Mouse (Mus musculus) liver, embryonic 15.5 days (tissue): Measurements from ENCODE around the gene Eml1. TPM values are rescaled to one million over a fixed set of nuclear protein-coding genes. Genes with fewer than 3 reads are reported as not detected.

Source experiments
- ATAC-seq: fragments of 200-750 bp; cut with Nextera tagmentation; 2 replicates; pipeline ENCODE4 v1.8.0; 2017; ENCODE audit warnings: moderate number of reproducible peaks, mild to moderate bottlenecking, moderate library complexity; ENCODE audit not compliant: insufficient read depth
- H3K27ac ChIP-seq: fragments of 300-500 bp; sonication (generic); replicated peaks from 2 replicates; pipeline ENCODE4 v1.5.1; 2015; ENCODE audit warnings: mild to moderate bottlenecking, inconsistent platforms
- H3K27me3 ChIP-seq: fragments of 300-500 bp; sonication (generic); 2 replicates; pipeline ENCODE4 v1.6.1; 2015; ENCODE audit warnings: mild to moderate bottlenecking, inconsistent platforms
- H3K36me3 ChIP-seq: fragments of 300-500 bp; sonication (generic); replicated peaks from 2 replicates; pipeline ENCODE4 v1.6.1; 2015; ENCODE audit warnings: moderate library complexity, mild to moderate bottlenecking, inconsistent platforms
- H3K4me1 ChIP-seq: fragments of 300-500 bp; sonication (generic); replicated peaks from 2 replicates; pipeline ENCODE4 v1.6.1; 2015; ENCODE audit warnings: inconsistent platforms
- H3K4me2 ChIP-seq: fragments of 300-500 bp; sonication (generic); 2 replicates; pipeline ENCODE4 v1.6.1; 2015; ENCODE audit warnings: moderate library complexity, mild to moderate bottlenecking, inconsistent platforms
- H3K4me3 ChIP-seq: fragments of 300-500 bp; sonication (generic); replicated peaks from 2 replicates; pipeline ENCODE4 v1.5.1; 2015; ENCODE audit warnings: mild to moderate bottlenecking, inconsistent platforms
- H3K9ac ChIP-seq: fragments of 300-500 bp; sonication (generic); 2 replicates; pipeline ENCODE4 v1.6.1; 2015; ENCODE audit warnings: moderate library complexity, mild to moderate bottlenecking, inconsistent platforms
- H3K9me3 ChIP-seq: fragments of 300-500 bp; sonication (generic); replicated peaks from 2 replicates; pipeline ENCODE4 v1.6.1; 2016; ENCODE audit warnings: inconsistent platforms
- WGBS: fragments of 180-500 bp; shearing (Covaris S2); methylation state at CpG from one replicate; pipeline ENCODE4 v1.1.7; 2015; ENCODE audit warnings: mixed read lengths; ENCODE audit not compliant: insufficient replicate concordance; 5-methylcytosine and 5-hydroxymethylcytosine counted together
- polyA plus RNA-seq: library from polyadenylated mRNA; unstranded; fragments of >200 nt; fragmentation: Nextera tagmentation; extraction: Ambion mirVana; gene quantifications from 2 replicates; pipeline ENCODE4 v1.2.1, GENCODE M21; 2015

Eml1 gene
- polyA plus RNA-seq, 1 experiment from 2014 or later = 5.5 TPM

DNA sequence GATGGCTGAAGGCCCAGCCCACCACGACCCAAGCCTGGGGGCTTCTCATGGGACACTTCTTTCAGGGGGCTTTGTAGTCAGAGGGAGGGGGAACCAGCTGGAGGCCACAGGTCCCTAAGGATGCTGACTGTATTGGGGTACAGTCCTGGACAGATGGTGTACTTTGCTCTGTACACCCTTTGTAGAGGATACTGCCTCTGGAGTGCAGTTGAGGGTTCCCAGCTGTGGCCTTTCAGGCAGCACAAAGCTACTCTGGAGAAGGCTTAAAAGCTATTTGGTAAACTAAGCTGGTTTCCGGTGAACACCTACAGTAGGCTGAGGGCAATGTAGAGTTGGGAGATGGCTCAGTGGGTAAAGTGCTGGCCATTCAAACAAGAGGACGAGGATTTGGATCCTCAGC lies 60.2 kb downstream of the Eml1 start:
- no peak overlapping the region for H3K27ac ChIP-seq
- H3K27me3 ChIP-seq = no peaks in the 10 kb centered on the region; the same call in 1 of the 2 replicates
- H3K9me3 ChIP-seq = no peaks in the 10 kb centered on the region
- no peaks in the 10 kb centered on the region for H3K36me3 ChIP-seq
- no peak overlapping the region for H3K4me2 ChIP-seq
- H3K4me1 ChIP-seq = no peaks in the 10 kb centered on the region
- no peak for ATAC-seq
- H3K9ac ChIP-seq = no peak overlapping the region
- WGBS = 51% methylated on average over 3 of the region's 3 CpGs
- H3K4me3 ChIP-seq = no peak overlapping the region

DNA sequence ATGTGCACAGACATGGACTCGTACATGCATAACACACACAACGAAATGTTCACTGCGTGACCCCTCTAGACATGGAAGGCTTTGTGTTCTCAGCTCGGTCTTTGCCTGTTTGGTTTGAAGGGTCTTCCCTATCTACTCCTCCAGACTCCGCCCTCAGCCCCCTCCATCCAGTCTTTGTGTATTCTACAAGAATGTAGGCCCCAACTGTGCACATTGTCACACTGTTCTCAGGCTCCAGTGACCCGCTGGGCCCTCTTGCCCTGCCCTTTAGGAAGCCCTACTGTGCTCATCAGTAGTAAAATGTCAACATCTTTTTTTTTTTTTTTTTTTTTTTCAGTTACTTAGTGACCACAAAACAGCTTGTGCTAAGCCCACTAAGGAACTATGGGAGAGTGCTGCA lies 61.0 kb downstream of the Eml1 start:
- H3K36me3 ChIP-seq = no peaks in the 10 kb centered on the region
- H3K9ac ChIP-seq = no peak overlapping the region
- H3K4me3 ChIP-seq = no peak overlapping the region
- no peak for ATAC-seq
- no peak overlapping the region for H3K27ac ChIP-seq
- no peaks in the 10 kb centered on the region for H3K27me3 ChIP-seq
- no peaks in the 10 kb centered on the region for H3K9me3 ChIP-seq
- H3K4me2 ChIP-seq = no peak overlapping the region
- WGBS = 62% methylated on average over 6 of the region's 6 CpGs
- no peaks in the 10 kb centered on the region for H3K4me1 ChIP-seq

DNA sequence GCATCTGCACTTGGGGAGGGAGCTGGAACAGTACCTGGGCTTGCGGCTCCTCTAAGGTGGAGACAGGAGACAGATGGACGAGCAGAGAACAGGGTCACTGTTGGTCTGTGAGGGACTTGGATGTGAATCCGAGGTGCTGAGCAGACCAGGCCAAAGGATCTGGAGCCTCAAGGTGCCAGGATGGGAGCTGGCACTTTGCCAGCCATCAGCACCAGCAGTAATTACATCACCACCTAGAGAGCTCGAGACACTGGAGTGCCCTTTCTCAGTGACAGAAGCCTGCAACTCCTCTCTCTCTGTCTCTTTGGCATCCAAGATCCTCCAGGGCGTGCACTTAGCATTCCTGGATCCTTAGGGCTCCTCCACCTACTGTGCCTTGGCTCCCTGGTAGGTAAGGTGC lies 61.8 kb downstream of the Eml1 start:
- no peak for ATAC-seq
- no peaks in the 10 kb centered on the region for H3K36me3 ChIP-seq
- no peak overlapping the region for H3K4me3 ChIP-seq
- H3K4me2 ChIP-seq = no peak overlapping the region
- H3K9me3 ChIP-seq = no peaks in the 10 kb centered on the region
- no peaks in the 10 kb centered on the region for H3K4me1 ChIP-seq
- no peaks in the 10 kb centered on the region; the same call in 1 of the 2 replicates for H3K27me3 ChIP-seq
- H3K27ac ChIP-seq = no peak overlapping the region
- WGBS = 55% methylated on average over 5 of the region's 5 CpGs
- H3K9ac ChIP-seq = no peak overlapping the region

DNA sequence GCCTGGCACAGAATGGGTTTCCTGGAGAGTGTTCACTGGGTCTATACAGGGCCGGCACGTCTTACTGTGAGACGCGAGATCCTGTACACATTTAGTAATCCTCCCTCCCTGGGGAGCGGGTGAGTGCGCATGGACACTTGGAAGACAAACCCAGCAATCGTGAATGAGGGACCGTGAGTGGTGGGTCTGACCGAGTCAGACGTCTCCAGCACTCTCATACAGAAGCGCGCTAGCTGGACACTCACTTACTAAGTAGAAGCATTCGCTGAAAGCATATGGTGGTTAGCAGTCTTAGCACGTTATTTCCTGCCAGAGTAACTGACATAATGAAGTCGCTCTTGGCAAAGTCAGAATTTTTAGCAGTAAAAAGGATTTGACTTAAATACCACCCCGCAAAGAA lies 62.3 kb downstream of the Eml1 start:
- Histone ChIP-seq H3K27ac (no peak overlapping the region), H3K4me3 (no peak overlapping the region), H3K9me3 (no peaks in the 10 kb centered on the region), H3K4me2 (no peak overlapping the region), H3K4me1 (no peaks in the 10 kb centered on the region), H3K27me3 (no peaks in the 10 kb centered on the region; the same call in 1 of the 2 replicates), H3K9ac (no peak overlapping the region), H3K36me3 (no peaks in the 10 kb centered on the region)
- 74% methylated on average over 16 of the region's 16 CpGs for WGBS
- no peak for ATAC-seq

DNA sequence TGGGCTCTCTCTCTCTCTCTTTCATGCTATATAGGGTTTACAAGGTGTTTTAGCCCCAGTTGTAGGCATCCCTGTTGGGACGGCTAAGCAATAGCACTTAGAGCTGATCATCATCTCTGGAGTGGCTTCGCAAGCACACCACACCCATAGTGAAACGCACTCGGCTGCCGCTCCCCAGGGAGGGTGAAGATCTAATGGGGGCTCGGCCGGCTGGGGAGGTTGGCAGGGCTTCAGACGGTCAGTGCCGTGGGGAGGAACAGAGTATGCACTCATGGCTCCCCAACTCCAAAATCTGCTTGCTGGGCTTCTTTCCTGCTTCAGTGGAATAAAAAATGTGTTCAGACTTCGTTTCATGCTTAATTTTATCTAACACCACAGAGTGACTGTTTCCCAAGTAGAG lies 62.7 kb downstream of the Eml1 start:
- 63% methylated on average over 10 of the region's 10 CpGs for WGBS
- no peak for ATAC-seq
- H3K4me2 ChIP-seq = no peak overlapping the region
- no peaks in the 10 kb centered on the region for H3K36me3 ChIP-seq
- no peak overlapping the region for H3K9ac ChIP-seq
- no peak overlapping the region for H3K27ac ChIP-seq
- no peaks in the 10 kb centered on the region for H3K4me1 ChIP-seq
- no peak overlapping the region for H3K4me3 ChIP-seq
- H3K9me3 ChIP-seq = no peaks in the 10 kb centered on the region
- no peaks in the 10 kb centered on the region; the same call in 1 of the 2 replicates for H3K27me3 ChIP-seq

DNA sequence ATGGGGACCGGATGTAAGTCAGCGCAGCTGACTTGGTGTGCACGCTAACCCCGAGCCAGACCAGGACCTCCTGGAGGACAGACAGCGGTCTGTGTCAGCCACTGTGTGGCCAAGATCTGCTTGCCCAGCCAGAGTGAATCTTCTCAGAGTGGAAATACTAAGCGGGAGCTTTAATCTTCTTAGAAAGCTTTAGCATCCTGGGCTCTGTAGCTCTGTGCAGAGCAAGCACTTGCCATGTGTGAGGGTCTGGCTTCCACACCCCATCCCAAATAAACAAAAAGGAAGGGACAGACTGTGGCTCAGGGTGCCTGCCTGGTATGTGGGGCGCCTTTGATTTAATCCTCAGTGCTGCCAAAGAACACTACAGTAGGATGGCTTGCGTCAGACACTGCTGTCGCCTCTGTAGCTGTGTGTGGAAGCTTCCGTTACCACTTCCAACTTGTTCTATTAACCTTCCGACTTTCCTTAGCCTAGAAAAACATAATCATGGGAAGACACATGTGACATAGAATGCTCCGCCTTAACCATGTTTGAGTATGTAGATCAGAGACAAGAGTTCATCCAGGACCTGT lies 64.8 kb downstream of the Eml1 start:
- WGBS = 54% methylated on average over 12 of the region's 12 CpGs
- ATAC-seq = no peak
- no peak overlapping the region for H3K9ac ChIP-seq
- H3K4me3 ChIP-seq = no peak overlapping the region
- H3K36me3 ChIP-seq = no peaks in the 10 kb centered on the region
- no peaks in the 10 kb centered on the region for H3K9me3 ChIP-seq
- no peak overlapping the region for H3K27ac ChIP-seq
- H3K4me1 ChIP-seq = no peaks in the 10 kb centered on the region
- H3K4me2 ChIP-seq = no peak overlapping the region
- H3K27me3 ChIP-seq = no peaks in the 10 kb centered on the region; the same call in 1 of the 2 replicates

DNA sequence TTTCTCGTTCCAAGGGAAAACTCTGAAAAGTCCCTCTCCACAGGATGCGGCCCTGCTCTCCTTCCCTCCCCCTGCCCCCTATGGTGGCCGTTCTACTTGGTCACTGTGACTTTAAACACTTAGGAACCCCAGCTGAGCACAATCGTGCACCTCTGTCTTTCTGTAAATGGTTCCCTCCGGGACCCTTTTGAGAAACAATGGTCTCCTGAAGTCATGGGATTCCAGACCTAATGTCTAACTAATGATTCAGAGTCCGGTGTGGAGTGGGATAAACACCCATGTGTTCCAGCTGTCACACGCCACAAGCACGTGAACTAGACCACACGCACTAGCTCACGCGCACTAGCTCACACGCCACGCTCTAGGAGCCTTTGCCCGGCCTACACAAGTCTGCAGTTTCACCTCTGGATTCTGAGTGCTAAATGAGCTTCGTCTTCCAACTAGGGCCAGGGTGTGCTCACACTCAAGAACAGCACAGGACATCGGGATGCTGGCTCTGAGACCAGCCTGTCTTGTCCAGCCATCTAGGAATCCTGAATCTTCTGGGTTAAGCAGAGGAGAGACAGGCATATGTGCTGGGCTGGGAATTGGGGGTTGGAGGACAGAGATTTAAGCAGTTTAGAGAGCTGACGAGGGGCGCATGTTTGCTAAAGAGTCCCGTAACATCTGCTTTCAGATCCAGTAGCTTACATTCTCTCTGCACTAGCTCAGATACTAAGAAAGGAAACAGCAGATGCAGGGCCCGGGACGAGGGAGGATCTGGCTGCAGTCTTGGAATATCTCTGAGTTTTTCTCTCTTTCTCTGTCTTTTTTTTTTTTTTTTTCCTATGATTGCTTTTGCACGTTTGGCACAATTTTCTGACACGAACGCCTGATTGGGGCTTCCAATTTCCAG lies 65.5 kb downstream of the Eml1 start:
- Histone ChIP-seq H3K4me3 (no peak overlapping the region), H3K36me3 (no peaks in the 10 kb centered on the region), H3K9me3 (no peaks in the 10 kb centered on the region), H3K9ac (no peak overlapping the region), H3K27ac (peak overlapping the region; percentile 26; the same call in 1 of the 2 replicates), H3K27me3 (no peaks in the 10 kb centered on the region; the same call in 1 of the 2 replicates), H3K4me1 (no peaks in the 10 kb centered on the region), H3K4me2 (no peak overlapping the region)
- WGBS = 64% methylated on average over 24 of the region's 24 CpGs
- no peak for ATAC-seq

DNA sequence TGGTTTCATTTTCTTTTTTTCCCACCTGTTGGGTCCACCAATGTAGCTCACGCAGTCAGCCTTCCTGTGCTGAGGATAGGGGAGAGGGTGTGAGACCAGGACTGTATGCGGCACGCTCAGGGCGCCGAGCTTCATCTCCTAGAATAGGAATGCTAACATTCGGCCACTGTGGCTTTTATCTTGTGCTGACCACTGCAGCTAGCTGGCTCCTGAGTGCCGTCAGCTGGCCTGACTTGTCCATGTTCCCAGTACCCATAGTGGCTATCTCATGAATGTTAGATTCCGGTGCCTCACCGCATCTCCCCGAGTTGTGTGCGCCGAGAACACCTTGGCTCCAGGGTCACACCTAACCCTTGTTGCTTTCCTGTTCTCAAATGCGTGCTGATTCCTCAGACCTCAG lies 66.7 kb downstream of the Eml1 start:
- no peaks in the 10 kb centered on the region for H3K9me3 ChIP-seq
- H3K27ac ChIP-seq = no peak overlapping the region
- H3K9ac ChIP-seq = no peak overlapping the region
- H3K27me3 ChIP-seq = no peaks in the 10 kb centered on the region; the same call in 1 of the 2 replicates
- no peak for ATAC-seq
- H3K4me3 ChIP-seq = no peak overlapping the region
- H3K36me3 ChIP-seq = no peaks in the 10 kb centered on the region
- H3K4me1 ChIP-seq = no peaks in the 10 kb centered on the region
- no peak overlapping the region for H3K4me2 ChIP-seq
- 75% methylated on average over 13 of the region's 13 CpGs for WGBS

GRCm38 (mm10) chr12:108443271-108443670 lies 72.5 kb downstream of the Eml1 start:
- no peak overlapping the region for H3K27ac ChIP-seq
- H3K4me3 ChIP-seq = no peak overlapping the region
- 9% methylated on average over 10 of the region's 10 CpGs for WGBS
- no peak overlapping the region for H3K4me2 ChIP-seq
- H3K4me1 ChIP-seq = no peaks in the 10 kb centered on the region
- ATAC-seq = no peak
- peaks cover 10% of the 10 kb centered on the region for H3K27me3 ChIP-seq
- H3K9ac ChIP-seq = no peak overlapping the region
- H3K36me3 ChIP-seq = no peaks in the 10 kb centered on the region
- H3K9me3 ChIP-seq = no peaks in the 10 kb centered on the region

GRCm38 (mm10) chr12:108443708-108444107 lies 73.0 kb downstream of the Eml1 start:
- Histone ChIP-seq H3K27ac (no peak overlapping the region), H3K9ac (no peak overlapping the region), H3K4me3 (no peak overlapping the region), H3K27me3 (peaks cover 10% of the 10 kb centered on the region), H3K4me1 (no peaks in the 10 kb centered on the region), H3K36me3 (no peaks in the 10 kb centered on the region), H3K4me2 (no peak overlapping the region), H3K9me3 (no peaks in the 10 kb centered on the region)
- WGBS = 63% methylated on average over 5 of the region's 5 CpGs
- no peak for ATAC-seq

- H3K27ac ChIP-seq = no peak overlapping the region
- H3K4me3 ChIP-seq = no peak overlapping the region
- no peaks in the 10 kb centered on the region for H3K4me1 ChIP-seq
- H3K27me3 ChIP-seq = peaks cover 10% of the 10 kb centered on the region
- H3K9ac ChIP-seq = no peak overlapping the region
- H3K9me3 ChIP-seq = no peaks in the 10 kb centered on the region
- H3K36me3 ChIP-seq = no peaks in the 10 kb centered on the region
- 64% methylated on average over 11 of the region's 11 CpGs for WGBS
- H3K4me2 ChIP-seq = no peak overlapping the region
- no peak for ATAC-seq
Observed at GRCm38 (mm10) chr12:108444166-108445115, 73.7 kb downstream of the Eml1 start.
